Mouse (Mus musculus) forelimb bud, embryonic 11.5 days (tissue): ENCODE results near the gene Dnaic2.

Source experiments
- DNase-seq: peaks from one replicate; pipeline ENCODE4 v3.0.0-alpha.2; 2012; ENCODE audit warnings: low read depth, low spot score

Gene Dnaic2

DNA sequence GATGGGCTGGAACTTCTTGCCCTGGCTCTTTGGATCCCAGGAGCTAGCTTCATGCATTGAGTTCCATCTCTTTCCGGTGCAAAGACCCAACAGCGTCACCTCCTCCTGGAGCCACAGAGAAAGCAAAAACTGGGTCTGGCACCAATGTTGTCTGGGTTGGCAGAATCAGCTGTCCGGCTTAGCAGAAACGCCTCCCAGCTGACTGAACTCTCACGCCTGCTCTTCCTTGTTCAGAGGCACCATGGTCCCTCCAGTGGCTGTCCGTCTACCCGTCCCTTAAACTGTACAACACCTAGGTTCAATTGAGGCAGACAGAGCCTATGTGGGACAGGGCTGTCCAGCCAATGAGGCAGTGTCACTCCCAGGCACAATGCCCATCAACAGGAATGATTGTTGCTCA is 70.0 kb downstream of the Dnaic2 start:
- DNase-seq, result no peak

DNA sequence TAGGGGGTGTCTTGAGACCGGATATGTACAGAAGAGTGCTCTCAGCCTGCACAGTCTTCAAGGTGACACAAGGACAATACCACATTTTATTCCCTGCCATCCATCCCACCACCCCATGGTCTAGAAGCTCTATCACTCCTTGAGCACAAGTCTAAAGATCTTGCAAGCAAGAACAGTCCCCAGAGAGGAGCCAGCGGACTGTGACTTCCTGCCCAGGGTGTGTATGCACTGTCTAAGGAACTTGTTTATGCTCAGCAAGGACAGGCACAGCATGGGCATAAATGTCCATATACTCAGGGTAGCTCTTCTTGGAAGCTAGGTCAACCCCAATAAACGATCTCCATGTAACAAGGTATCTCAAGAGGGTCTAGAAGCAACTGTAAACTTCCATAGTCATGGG is 70.8 kb downstream of the Dnaic2 start:
- DNase-seq, result no peak

DNA sequence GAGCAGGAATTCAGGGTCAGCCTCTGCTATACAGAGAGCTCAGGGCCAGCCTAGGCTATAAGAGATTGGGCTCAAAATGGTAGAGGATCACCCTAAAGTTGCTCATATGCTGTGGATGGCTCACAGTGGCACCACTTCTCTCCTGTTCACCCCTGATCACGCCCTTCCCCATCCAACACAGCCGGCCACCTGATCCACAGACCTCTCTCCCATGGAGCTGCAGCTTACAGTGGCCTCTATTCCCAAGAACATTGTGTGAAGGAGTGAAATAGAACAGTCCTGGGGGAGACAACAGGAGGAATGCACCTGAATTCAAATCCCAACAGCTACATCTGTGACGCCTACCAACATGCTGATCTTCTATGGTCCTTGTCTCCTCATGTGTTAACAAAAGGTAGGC is 71.4 kb downstream of the Dnaic2 start, which contains the start of gene Gpr142:
Gene Gpr142, plus strand, starts transcription at position 301 of the 400 bp plus-strand sequence.
- no peak for DNase-seq

DNA sequence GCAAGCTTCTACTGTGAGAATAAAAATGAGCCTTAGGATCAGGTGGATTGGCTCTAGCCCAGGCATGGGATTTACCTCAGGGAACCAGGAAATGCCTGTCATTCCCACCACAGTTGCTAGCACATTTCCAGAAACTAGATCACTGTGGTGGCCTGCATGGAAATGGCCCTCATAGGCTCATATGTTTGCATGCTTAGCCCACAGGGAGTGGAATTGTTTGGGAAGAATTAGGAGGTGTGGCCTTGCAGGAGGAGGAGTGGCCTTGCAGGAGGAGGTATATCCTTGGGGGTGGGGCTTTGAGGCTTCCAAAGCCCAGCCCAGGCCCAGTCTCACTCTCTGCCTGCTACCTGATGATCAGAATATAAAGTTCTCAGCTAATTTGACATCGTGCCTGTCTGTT is 74.7 kb downstream of the Dnaic2 start:
- no peak for DNase-seq

DNA sequence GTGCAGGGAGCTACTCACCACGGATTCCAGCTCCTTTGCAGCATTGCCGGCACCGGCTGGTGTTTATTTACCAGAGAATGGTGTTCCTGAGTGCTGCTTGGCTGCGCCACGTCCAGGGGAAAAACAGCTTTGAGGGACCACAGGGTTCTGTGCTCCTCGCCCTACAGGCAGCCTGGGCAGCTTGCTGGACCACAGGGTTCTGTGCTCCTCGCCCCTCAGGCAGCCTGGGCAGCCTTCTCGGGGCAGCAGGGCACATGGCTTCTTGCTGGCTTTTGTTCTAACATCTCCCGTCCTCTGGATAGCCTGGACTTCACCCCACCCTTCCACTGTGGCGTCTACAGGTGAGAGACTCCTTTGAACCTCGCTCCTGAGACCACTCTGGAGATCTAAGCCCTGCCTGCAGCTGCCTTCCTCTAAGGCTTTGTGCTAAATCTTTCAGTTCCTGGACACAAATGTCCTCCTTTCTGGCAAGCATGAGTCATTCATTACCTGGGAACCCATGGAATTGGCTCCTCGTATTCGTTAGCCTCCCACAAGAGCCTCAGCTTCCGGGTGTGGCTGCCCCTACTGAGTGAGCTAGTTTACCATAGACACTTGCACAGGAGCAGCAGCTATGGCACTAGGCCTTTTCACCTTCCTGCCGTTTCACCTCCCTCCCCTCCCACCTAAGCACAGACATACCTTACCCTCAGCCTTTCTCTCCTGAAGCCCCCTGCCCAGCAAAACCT is 75.5 kb downstream of the Dnaic2 start:
- no peak for DNase-seq

DNA sequence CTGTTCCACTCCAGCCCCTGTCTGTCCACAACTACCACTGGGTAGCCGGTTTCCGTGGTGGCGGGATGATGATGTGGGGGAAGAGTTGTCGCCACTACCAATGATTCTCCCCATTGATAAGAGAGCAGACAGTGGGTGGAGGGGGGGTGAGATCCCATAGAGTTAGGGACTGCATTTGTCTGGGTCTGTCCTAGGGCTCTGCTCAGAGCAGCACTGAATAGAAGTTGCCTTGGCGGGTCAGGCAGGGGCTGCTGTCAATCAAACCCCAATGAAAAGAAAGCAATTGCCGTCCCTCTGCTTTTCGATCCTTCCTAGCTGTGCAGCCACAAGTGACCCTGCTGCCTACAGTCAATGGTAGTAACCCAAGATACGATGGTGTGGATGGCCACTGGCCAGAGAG is 76.8 kb downstream of the Dnaic2 start:
- DNase-seq, result no peak

DNA sequence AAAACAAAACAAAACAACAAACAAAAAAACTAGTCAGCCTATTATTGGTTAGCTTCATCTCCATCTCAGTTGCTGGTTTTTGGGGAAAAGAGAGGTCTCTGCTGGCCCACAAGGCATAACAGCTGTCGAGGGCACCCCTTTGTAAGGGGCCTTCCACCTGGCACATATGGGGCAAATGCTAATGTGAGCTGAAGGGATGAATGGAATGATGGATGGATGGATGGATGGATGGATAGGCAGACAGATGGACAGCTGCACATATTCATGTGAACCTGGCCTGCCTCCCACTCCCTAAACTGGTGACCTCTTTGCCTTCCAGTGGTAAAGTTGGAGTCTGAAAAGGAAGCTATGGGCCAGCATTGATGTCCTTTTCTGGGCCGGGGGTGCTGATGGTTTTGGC is 79.8 kb downstream of the Dnaic2 start:
- no peak for DNase-seq
